Mouse (Mus musculus) brain, embryonic 14.5 days (tissue): Measurements from ENCODE around the gene Rflna.

Experiments used
- CTCF ChIP-seq: fragments of 200-500 bp; IDR thresholded peaks from 2 replicates; pipeline ENCODE4 v1.5.1; 2012; ENCODE audit warnings: inconsistent platforms, mild to moderate bottlenecking, moderate library complexity, borderline replicate concordance; ENCODE audit not compliant: insufficient read depth, insufficient read length; ENCODE audit errors: extremely low read depth
- POLR2A ChIP-seq: fragments of 200-500 bp; IDR thresholded peaks from 2 replicates; pipeline ENCODE4 v1.6.1; 2012; ENCODE audit warnings: mild to moderate bottlenecking, inconsistent platforms, borderline replicate concordance; ENCODE audit not compliant: poor library complexity, insufficient read depth, insufficient read length, severe bottlenecking; ENCODE audit errors: extremely low read depth

- TF ChIP-seq POLR2A, result no peak
- TF ChIP-seq CTCF, result no peak
Measured at GRCm38 (mm10) chr5:124969790-124970189, 33.2 kb upstream of the Rflna start.
